Mouse (Mus musculus): ENCODE measurements around the gene Icam2.
"Not testable (repeated sequence)": the region's sequence is repeated elsewhere in the genome, so short reads cannot be mapped to it uniquely, and the experiment has no call there.

Gene Icam2

DNA sequence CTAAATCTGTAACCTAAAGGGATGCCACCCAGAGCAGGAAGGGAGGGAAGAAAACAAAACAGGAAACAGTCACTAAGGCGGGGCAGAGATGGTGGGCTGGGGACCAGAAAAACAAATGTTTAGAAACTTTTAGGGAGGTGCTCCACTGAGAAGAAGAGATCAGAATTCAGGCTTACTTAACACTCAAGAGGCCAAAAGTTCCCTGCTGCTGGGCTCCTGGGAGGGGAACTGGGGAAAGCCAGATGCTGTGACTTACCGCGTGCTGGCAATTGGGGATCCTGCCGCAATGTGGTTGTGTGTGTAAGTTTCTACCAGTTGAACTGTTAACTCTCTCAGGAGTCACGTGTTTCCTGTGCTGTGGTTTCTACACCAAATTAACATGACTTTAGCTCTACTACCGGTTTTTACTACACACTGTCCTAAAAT is at the start of gene Icam2:
Gene Icam2, minus strand, starts transcription at position 285 of the 426 bp plus-strand sequence.
- no peak for DNase-seq

DNA sequence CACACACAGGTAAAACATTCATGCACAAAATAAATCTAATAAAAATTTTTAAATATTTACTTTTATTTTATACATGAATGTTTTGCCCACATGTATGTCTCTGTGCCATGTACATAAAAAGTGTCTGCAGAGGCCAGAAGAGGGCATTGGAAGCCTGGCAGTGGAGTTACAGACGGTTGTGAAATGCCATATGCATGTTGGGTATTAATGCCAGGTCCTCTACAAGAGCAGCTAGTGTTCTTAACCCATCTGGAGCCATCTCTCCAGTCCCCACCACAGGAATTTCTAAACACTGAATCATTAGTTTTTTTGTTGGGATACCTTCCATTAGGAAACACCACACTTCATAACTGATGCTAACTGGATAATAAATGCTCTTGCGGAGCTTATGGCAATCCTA is 49.7 kb upstream of the Icam2 start:
- no peak for DNase-seq

GRCm38 (mm10) chr11:106437039-106437438 is 49.2 kb upstream of the Icam2 start:
- no peak for DNase-seq

DNA sequence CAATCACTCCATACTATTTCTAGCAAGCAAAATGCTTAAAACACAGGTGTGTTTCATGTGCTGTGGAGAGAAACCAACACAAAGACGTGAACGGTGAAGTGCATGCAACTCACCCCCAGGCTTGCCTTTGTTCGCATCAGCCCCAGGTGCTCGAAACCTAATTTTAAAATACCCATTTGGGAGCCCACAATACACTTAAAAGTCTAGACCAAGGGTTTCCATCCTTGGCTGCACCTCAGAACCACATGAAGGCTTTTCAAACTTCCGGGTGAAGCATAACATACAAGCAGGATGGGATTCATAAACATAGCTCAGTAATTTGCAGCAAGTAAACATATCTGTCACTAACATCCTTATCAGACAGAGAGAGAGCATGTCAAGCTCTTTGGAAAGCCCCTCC is 42.5 kb upstream of the Icam2 start:
- no peak for DNase-seq

- no peak for DNase-seq
These were observed 41.8 kb upstream of the Icam2 start for GRCm38 (mm10) chr11:106429689-106430088.

- no peak for DNase-seq
These were observed 40.7 kb upstream of the Icam2 start for GRCm38 (mm10) chr11:106428556-106428955.

DNA sequence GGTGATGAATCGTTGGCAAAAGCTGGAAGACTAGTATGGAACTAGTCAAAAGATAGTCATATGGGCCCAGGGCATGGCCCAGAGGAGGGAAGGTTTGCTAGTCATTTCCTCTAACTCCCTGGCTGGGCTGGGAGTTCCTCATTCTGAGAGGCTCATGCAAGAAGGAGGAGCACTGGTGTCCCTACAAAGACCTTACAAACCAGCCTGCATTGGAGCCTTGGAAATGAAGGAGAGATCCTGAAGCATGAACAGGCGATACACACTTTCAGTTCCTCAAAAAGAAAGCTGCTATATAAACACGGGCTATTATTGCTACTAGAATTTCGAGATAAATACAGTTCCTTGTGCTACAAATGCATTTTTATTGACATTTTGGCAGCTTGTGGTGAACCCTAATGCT is 40.2 kb upstream of the Icam2 start:
- no peak for DNase-seq

DNA sequence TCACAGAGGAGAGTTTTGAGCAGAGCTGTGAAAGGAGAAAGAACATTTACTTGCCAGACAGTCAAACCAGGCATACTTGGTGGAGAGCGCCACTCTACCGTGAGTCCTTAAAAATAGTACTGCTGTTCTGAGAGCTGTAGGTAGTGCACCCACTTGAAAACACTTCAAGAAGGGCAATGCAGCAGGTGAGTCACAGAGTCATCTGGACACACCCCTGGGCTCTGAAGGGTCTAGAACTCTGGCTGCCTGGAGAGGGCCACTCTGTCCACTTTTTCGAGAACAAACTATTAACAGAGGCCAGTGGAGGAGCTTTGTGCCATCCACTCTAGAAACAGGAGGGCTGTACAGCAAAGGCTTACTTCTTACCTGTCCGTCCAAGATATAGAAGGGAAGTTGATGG is 38.6 kb upstream of the Icam2 start:
- no peak for DNase-seq

DNA sequence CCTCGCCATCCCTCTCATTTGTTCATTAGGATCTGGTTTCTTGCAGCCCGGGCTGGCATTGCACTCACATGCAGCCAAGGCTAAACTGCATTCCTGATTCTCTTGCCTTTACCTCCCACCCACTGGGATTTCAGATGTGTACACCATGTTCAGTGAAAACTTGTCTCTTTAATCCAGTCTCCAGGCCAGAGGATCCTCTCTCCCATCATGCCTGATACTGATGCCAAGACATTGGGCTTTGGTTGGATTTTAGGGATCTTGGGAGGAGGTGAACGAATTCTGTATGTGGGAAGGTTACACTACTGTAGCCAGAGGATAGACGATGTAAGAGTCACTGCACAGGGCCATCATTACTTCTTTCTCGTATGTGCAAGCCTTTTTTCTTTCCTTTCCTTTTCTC is 37.3 kb upstream of the Icam2 start:
- no peak for DNase-seq

DNA sequence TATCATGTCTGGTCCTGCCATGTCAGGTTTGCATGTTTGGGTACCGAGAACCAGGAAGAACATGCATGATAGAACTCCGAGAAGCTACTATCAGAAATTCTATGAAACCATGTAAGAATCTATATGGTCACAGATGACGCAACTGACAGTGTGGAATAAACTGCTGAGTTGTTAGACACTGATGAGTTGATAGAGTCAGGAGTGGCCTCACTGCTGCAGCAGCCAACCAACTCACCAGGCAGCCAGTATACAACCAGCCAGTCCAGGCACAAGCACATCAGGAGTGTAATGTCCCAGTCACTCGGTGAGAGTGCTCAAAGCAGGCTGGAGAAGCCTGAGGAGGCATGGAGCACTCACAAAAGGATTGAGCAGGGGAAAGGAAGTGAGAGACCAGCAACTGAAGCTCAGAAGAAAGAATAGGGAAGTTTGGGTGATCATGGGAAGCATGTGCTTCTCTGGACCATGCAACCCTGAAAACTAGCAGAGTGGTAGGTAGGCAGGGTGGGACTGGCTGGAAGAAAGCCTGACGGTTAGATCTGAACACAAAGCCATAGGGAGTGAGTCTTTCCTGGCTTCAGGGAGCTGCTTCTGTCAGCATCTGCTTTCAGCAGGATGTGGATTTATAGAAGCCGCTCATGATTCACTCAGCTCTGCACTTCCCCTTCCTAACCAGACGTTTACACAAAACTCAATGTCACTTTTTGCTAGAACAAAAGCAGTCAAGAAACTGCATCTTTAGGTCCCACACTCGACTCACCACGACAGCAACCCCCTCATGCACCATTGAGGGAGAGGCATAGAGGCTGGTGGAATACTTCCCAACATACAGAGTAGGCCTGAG is 31.6 kb upstream of the Icam2 start:
- no peak for DNase-seq

DNA sequence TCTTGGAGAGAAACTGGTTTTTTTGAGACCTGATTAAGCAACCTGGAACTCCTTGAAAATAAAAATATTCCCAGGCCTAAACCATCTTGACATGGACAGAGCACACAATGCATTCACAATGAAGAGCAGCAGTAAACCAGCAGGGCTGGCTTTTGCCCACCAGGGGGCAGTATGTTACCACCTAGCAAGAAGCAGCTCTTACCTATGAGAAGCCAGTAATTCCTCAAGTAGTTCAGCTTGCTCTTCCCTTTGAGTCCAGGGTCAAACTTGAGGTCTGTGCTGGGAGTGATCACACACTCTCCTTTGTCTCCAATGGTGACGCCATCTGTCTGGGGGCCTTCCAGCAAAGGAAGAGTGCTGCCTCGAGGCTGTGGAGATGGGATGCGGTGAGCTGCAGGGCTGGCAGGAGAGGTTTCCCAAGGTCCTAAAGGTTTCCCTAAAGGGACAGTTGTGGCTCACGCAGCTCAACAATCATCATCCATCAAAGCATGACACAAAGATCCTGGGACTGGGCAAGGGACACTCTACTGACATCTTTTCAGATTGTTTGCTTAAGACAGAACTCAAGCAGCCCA is 30.8 kb upstream of the Icam2 start:
- peak; percentile 82 for DNase-seq

GRCm38 (mm10) chr11:106417860-106418259 is 30.0 kb upstream of the Icam2 start:
- DNase-seq: no peak

DNA sequence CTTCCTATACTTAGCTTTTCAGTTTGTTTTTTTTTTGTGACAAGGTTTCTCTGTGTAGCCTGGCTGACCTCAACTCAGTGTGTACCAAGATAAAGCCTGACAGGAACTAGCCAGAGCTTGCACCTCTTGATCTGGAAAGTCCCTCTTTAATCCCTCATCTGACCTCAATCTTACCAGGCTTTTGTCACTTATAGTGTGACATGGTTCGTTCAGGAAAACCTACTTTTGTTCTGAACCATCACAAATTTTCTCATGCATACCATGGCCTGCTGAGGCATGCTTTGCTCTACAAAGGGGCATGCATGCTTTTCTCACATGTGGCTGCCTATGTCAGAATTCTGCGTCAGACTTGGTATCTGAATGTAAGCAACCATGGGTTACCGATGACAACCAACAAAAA is 28.5 kb upstream of the Icam2 start:
- no peak for DNase-seq

GRCm38 (mm10) chr11:106412641-106413360 is 24.9 kb upstream of the Icam2 start:
- no peak for DNase-seq

DNA sequence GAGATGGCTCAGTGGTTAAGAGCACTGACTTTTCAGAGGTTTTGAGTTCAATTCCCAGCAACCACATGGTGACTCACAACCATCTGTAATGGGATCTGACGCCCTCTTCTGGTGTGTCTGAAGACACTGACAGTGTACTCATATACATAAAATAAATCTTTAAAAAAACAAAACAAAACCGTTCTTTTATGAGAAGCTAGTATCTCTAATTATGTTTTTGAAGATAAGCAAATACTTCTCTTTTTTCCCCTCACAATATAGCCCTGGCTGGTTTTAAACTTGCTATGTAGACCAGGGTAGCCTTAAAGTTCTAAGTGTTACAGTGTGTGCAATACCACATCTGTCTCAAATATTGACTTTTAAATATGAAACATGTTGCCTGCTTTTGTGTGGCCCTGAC is 23.3 kb upstream of the Icam2 start:
- DNase-seq: no peak

DNA sequence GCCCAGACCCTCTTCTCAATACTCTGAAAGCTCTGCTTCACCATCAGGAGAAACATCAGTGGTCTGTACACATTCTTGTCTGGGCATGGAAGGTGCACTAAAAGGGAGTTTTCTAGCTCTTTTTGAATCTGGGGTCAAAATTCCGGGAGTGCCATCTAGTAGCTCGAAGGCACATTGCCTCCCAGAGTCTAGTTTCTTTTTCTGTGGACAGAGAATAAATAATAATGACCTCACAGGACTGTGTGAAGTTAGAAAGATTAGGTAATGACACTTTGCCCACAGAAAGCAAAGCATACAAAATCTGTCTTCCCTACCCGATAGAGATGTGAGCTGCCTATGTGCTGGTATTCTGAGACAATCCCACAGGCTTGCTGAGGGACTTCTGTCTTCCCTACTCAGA is 22.6 kb upstream of the Icam2 start:
- no peak for DNase-seq

DNA sequence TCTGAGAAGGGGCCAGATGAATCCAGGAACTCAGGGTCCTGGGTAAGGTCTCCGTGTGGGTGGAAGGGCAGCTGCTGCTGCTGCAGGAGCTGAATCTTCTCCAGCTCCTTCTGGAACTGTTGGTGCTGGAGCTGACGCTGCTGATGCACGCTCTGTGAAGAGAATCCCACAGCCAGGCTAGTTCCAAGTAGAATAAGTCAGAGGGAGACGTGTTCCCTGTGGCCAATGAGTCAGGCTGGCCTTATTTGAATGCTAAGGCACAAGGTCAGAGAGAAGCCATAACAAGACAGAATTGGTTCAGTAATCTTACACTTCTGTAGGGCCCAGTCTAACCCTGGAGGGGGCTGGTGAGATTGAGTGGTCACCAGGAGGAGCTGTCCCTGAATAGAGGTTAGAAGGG is 22.1 kb upstream of the Icam2 start:
- DNase-seq: no peak

GRCm38 (mm10) chr11:106398481-106398880 is 10.6 kb upstream of the Icam2 start:
- DNase-seq: no peak

DNA sequence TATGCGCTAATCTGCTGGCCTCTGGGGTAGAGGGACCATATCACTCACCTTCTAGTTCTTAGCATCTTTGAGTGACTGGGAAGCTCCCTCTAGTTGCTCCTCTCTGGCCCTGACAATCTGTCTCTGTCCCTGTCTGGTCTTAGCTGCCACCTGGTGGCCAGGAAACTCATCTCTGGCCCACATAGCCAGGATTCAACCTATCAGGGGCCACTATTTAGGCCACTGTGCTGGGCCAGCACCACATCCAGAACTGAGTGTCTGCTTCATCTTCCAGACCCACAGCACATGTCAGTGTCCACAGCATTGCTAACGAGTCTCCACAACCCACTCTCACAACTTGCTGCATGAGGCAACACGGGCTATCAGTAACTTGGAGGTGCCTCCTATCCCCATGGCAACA is 9.8 kb upstream of the Icam2 start:
- DNase-seq: no peak

DNA sequence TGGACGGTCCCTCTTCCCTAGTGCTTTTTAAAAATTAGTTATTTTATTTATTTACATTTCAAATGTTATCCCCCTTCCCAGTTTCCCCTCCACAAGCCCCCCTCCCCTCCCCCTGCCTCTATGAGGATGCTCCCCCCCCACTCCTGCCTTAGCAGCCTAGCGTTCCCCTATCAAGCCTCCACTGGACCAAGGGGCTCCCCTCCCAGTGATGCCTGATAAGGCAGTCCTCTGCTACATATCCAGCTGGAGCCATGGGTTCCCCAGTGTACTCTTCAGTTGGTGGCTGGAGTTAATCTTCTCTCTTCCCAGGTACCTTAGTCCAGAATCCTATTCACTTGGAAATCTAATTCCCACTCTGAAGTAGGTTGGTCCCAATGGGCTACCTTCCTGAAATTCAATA is 6.2 kb upstream of the Icam2 start:
- not testable (repeated sequence) for DNase-seq

- no peak for DNase-seq
These were observed 5.4 kb upstream of the Icam2 start for GRCm38 (mm10) chr11:106393331-106393616.

GRCm38 (mm10) chr11:106392597-106393330 is 4.9 kb upstream of the Icam2 start:
- no peak for DNase-seq

GRCm38 (mm10) chr11:106391546-106392188 is 3.8 kb upstream of the Icam2 start:
- DNase-seq: peak; percentile 63
